Mouse (Mus musculus) kidney, postnatal 0 days (tissue): ENCODE data around the gene Rhbdd3. TPM values are rescaled to one million over a fixed set of nuclear protein-coding genes. Genes with fewer than 3 reads are reported as not detected.

Experiments
- ATAC-seq: fragments of 200-750 bp; cut with Nextera tagmentation; replicated peaks from 2 replicates; pipeline ENCODE4 v1.8.0; 2017; ENCODE audit warnings: low read depth, moderate number of reproducible peaks, moderate TSS enrichment, moderate library complexity; ENCODE audit not compliant: low FRiP score
- DNase-seq: peaks from one replicate; pipeline ENCODE4 v3.0.0-alpha.2; 2016; ENCODE audit warnings: low spot score
- H3K27ac ChIP-seq: fragments of 300-500 bp; sonication (generic); 2 replicates; pipeline ENCODE4 v1.5.1; 2014; ENCODE audit warnings: mild to moderate bottlenecking
- H3K27me3 ChIP-seq: fragments of 300-500 bp; sonication (generic); 2 replicates; pipeline ENCODE4 v1.6.1; 2014; ENCODE audit warnings: low read length, mixed read lengths; ENCODE audit not compliant: insufficient read depth
- H3K36me3 ChIP-seq: fragments of 300-500 bp; sonication (generic); 2 replicates; pipeline ENCODE4 v1.6.1; 2014; ENCODE audit warnings: low read length, mixed read lengths; ENCODE audit not compliant: insufficient read depth
- H3K4me1 ChIP-seq: fragments of 300-500 bp; sonication (generic); replicated peaks from 2 replicates; pipeline ENCODE4 v1.6.1; 2014; ENCODE audit warnings: antibody characterized with exemption, low read length, mixed read lengths; ENCODE audit not compliant: insufficient read depth
- H3K4me2 ChIP-seq: fragments of 300-500 bp; sonication (generic); 2 replicates; pipeline ENCODE4 v1.6.1; 2014; ENCODE audit warnings: mild to moderate bottlenecking, low read length, moderate library complexity, mixed read lengths
- H3K4me3 ChIP-seq: fragments of 300-500 bp; sonication (generic); replicated peaks from 2 replicates; pipeline ENCODE4 v1.5.1; 2014; ENCODE audit warnings: low read depth, low read length
- H3K9ac ChIP-seq: fragments of 300-500 bp; sonication (generic); 2 replicates; pipeline ENCODE4 v1.6.1; 2014; ENCODE audit warnings: low read depth, low read length
- H3K9me3 ChIP-seq: fragments of 300-500 bp; sonication (generic); replicated peaks from 2 replicates; pipeline ENCODE4 v1.6.1; 2016; ENCODE audit warnings: low read length, inconsistent platforms, mixed read lengths
- CTCF ChIP-seq: IDR thresholded peaks from 2 replicates; pipeline ENCODE4 v1.5.1; 2016; ENCODE audit warnings: antibody characterized with exemption, low read depth, mild to moderate bottlenecking, moderate library complexity
- WGBS: fragments of 180-500 bp; shearing (Covaris S2); extraction: QIAGEN DNeasy Blood & Tissue Kit; methylation state at CpG from one replicate; pipeline ENCODE4 v1.1.7; 2014; 5-methylcytosine and 5-hydroxymethylcytosine counted together
- polyA plus RNA-seq: library from polyadenylated mRNA; unstranded; fragments of >200 nt; fragmentation: Nextera tagmentation; extraction: Ambion mirVana; gene quantifications from 2 replicates; pipeline ENCODE4 v1.2.1, GENCODE M21; 2015

Gene Rhbdd3
- polyA plus RNA-seq, 1 experiment from 2014 or later, result 26.8 TPM

GRCm38 (mm10) chr11:5100283-5100682 is 1.6 kb downstream of the Rhbdd3 start:
- Histone ChIP-seq H3K4me3 (peak overlapping the region; percentile 98), H3K4me1 (peaks cover 13% of the 10 kb centered on the region; the same call in 1 of the 2 replicates), H3K27me3 (no peaks in the 10 kb centered on the region), H3K27ac (peak overlapping the region; percentile 95), H3K36me3 (0 out of 2 replicates have a peak, but pooled peaks cover 3% of the 10 kb centered on the region), H3K9ac (peak overlapping the region; percentile 97), H3K9me3 (no peaks in the 10 kb centered on the region), H3K4me2 (peak overlapping the region; percentile 76)
- ATAC-seq, result no peak
- TF ChIP-seq CTCF, result peak; percentile 32; the same call in 1 of the 2 replicates
- 0% methylated on average over 7 of the region's 7 CpGs for WGBS
- DNase-seq, result peak; percentile 46

DNA sequence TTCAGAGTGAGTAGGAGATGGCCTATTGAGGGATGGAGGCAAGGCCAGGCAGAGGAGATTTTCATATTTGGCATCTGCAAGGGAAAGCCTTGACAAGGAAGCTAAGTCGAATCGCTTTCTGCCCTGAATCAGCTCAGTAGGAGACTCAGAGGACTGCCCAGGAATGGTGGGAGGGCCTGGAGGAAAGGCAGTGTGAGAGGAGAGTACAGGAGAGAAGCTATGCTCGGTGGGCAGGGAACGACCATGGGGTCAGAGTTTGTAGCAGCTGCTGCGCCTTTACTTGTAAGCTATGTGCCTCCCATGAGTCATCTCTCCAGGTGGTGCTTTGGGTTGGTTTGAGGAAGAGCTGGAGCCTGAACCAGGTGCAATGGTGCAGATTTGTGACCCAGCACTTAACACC is 2.1 kb downstream of the Rhbdd3 start:
- Histone ChIP-seq H3K4me1 (peaks cover 12% of the 10 kb centered on the region; the same call in 1 of the 2 replicates), H3K4me2 (peak overlapping the region; percentile 76), H3K4me3 (peak overlapping the region; percentile 98), H3K9me3 (no peaks in the 10 kb centered on the region), H3K27ac (peak overlapping the region; percentile 50), H3K9ac (no peak overlapping the region; the same call in 1 of the 2 replicates), H3K36me3 (0 out of 2 replicates have a peak, but pooled peaks cover 8% of the 10 kb centered on the region), H3K27me3 (no peaks in the 10 kb centered on the region)
- WGBS, result 31% methylated on average over 5 of the region's 5 CpGs
- DNase-seq, result peak; percentile 21
- ATAC-seq, result no peak
- TF ChIP-seq CTCF, result no peak

GRCm38 (mm10) chr11:5101641-5102040 is 2.9 kb downstream of the Rhbdd3 start:
- Histone ChIP-seq H3K4me3 (no peak overlapping the region), H3K9me3 (no peaks in the 10 kb centered on the region), H3K9ac (no peak overlapping the region; the same call in 1 of the 2 replicates), H3K36me3 (0 out of 2 replicates have a peak, but pooled peaks cover 11% of the 10 kb centered on the region), H3K4me1 (0 out of 2 replicates have a peak, but pooled peaks cover 6% of the 10 kb centered on the region), H3K27ac (0 out of 2 replicates have a peak overlapping the region, but pooled peaks have one; percentile 50), H3K27me3 (no peaks in the 10 kb centered on the region), H3K4me2 (no peak overlapping the region)
- ATAC-seq (no peak), DNase-seq (no peak)
- no peak for TF ChIP-seq CTCF
- 71% methylated on average over 6 of the region's 6 CpGs for WGBS

GRCm38 (mm10) chr11:5102384-5102783 is 3.7 kb downstream of the Rhbdd3 start:
- Histone ChIP-seq H3K36me3 (peaks cover 11% of the 10 kb centered on the region; the same call in 1 of the 2 replicates), H3K4me1 (0 out of 2 replicates have a peak, but pooled peaks cover 6% of the 10 kb centered on the region), H3K27ac (no peak overlapping the region), H3K4me2 (no peak overlapping the region), H3K9me3 (no peaks in the 10 kb centered on the region), H3K27me3 (no peaks in the 10 kb centered on the region), H3K9ac (no peak overlapping the region), H3K4me3 (no peak overlapping the region)
- DNase-seq (no peak), ATAC-seq (no peak)
- TF ChIP-seq CTCF, result no peak
- 86% methylated on average over 7 of the region's 7 CpGs for WGBS

GRCm38 (mm10) chr11:5103986-5104509 is 5.3 kb downstream of the Rhbdd3 start:
- Histone ChIP-seq H3K27ac (no peak overlapping the region), H3K9me3 (no peaks in the 10 kb centered on the region), H3K4me2 (no peak overlapping the region), H3K4me3 (no peak overlapping the region), H3K9ac (no peak overlapping the region), H3K36me3 (peaks cover 11% of the 10 kb centered on the region), H3K27me3 (no peaks in the 10 kb centered on the region), H3K4me1 (0 out of 2 replicates have a peak, but pooled peaks cover 6% of the 10 kb centered on the region)
- WGBS, result 95% methylated on average over 4 of the region's 4 CpGs
- DNase-seq, result no peak
- no peak for ATAC-seq
- no peak for TF ChIP-seq CTCF

DNA sequence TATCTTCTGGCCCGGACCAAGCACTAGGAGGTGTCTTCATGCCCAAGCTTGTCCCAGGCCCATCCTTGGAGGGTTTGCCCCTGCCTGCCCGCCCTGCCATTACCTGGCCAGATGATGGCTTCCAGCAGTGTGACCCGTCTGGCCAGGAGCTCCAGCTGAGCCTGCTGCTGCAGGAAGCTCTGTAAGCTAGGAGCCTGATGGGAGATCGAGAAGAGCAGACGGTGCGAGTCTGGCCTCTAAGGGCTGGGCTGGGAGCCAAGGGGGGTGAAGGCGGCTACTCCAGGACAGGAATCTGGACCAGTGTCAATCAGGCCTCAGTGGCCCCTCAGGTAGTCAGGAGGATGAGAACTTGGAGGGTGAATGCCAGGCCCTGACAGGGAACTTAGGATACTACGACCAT is 10.7 kb downstream of the Rhbdd3 start:
- H3K4me1 ChIP-seq, result no peaks in the 10 kb centered on the region
- H3K4me2 ChIP-seq, result no peak overlapping the region
- peaks cover 14% of the 10 kb centered on the region for H3K36me3 ChIP-seq
- ATAC-seq, result no peak
- no peak overlapping the region for H3K9ac ChIP-seq
- no peaks in the 10 kb centered on the region for H3K9me3 ChIP-seq
- no peak overlapping the region for H3K27ac ChIP-seq
- DNase-seq, result no peak
- TF ChIP-seq CTCF, result no peak
- no peaks in the 10 kb centered on the region for H3K27me3 ChIP-seq
- H3K4me3 ChIP-seq, result no peak overlapping the region
- 68% methylated on average over 8 of the region's 8 CpGs for whole genome bisulfite sequencing
